Mouse (Mus musculus): ENCODE results near the gene Raet1e.
"Not testable (repeated sequence)": the region's sequence is repeated elsewhere in the genome, so short reads cannot be mapped to it uniquely, and the experiment has no call there.

The Raet1e gene

GRCm38 (mm10) chr10:22353548-22354195, 195.3 kb downstream of the Raet1e start:
- ATAC-seq (ENCODE audit: insufficient number of reproducible peaks, low FRiP score, low TSS enrichment) = not testable (repeated sequence)

- not testable (repeated sequence) for ATAC-seq (ENCODE audit: insufficient number of reproducible peaks, low FRiP score, low TSS enrichment)
Measured at GRCm38 (mm10) chr10:22354196-22354574, 195.8 kb downstream of the Raet1e start.

- not testable (repeated sequence) for ATAC-seq (ENCODE audit: insufficient number of reproducible peaks, low FRiP score, low TSS enrichment)
Measured at GRCm38 (mm10) chr10:22357373-22357772, 199.0 kb downstream of the Raet1e start.

- not testable (repeated sequence) for ATAC-seq (ENCODE audit: insufficient number of reproducible peaks, low FRiP score, low TSS enrichment)
Measured at GRCm38 (mm10) chr10:22360252-22360651, 201.9 kb downstream of the Raet1e start, which contains the start of gene Raet1d. Raet1d (plus strand) TSS chr10:22360552.

GRCm38 (mm10) chr10:22360957-22361356, 202.6 kb downstream of the Raet1e start:
- ATAC-seq (ENCODE audit: insufficient number of reproducible peaks, low FRiP score, low TSS enrichment) = not testable (repeated sequence)

GRCm38 (mm10) chr10:22361415-22362352, 203.3 kb downstream of the Raet1e start:
- ATAC-seq (ENCODE audit: insufficient number of reproducible peaks, low FRiP score, low TSS enrichment) = not testable (repeated sequence)

- not testable (repeated sequence) for ATAC-seq (ENCODE audit: insufficient number of reproducible peaks, low FRiP score, low TSS enrichment)
Measured at GRCm38 (mm10) chr10:22362466-22362865, 204.1 kb downstream of the Raet1e start.

- ATAC-seq (ENCODE audit: insufficient number of reproducible peaks, low FRiP score, low TSS enrichment) = not testable (repeated sequence)
Measured at GRCm38 (mm10) chr10:22364915-22365314, 206.5 kb downstream of the Raet1e start.

- not testable (repeated sequence) for ATAC-seq (ENCODE audit: insufficient number of reproducible peaks, low FRiP score, low TSS enrichment)
Measured at GRCm38 (mm10) chr10:22381226-22381625, 222.9 kb downstream of the Raet1e start.

- ATAC-seq (ENCODE audit: insufficient number of reproducible peaks, low FRiP score, low TSS enrichment) = not testable (repeated sequence)
Measured at GRCm38 (mm10) chr10:22390146-22390545, 231.8 kb downstream of the Raet1e start.

GRCm38 (mm10) chr10:22391616-22392015, 233.2 kb downstream of the Raet1e start:
- ATAC-seq (ENCODE audit: insufficient number of reproducible peaks, low FRiP score, low TSS enrichment) = not testable (repeated sequence)

GRCm38 (mm10) chr10:22393028-22393824, 234.9 kb downstream of the Raet1e start:
- ATAC-seq (ENCODE audit: insufficient number of reproducible peaks, low FRiP score, low TSS enrichment) = not testable (repeated sequence)

- not testable (repeated sequence) for ATAC-seq (ENCODE audit: insufficient number of reproducible peaks, low FRiP score, low TSS enrichment)
Measured at GRCm38 (mm10) chr10:22396680-22397079, 238.3 kb downstream of the Raet1e start.

- ATAC-seq (ENCODE audit: insufficient number of reproducible peaks, low FRiP score, low TSS enrichment) = not testable (repeated sequence)
Measured at GRCm38 (mm10) chr10:22402225-22402917, 244.0 kb downstream of the Raet1e start.

GRCm38 (mm10) chr10:22413702-22414494, 255.5 kb downstream of the Raet1e start:
- ATAC-seq (ENCODE audit: insufficient number of reproducible peaks, low FRiP score, low TSS enrichment) = not testable (repeated sequence)
